ENCODE assay signal across 8 mouse cellular contexts in genomic region chr19:40511679-40512309, GRCm38 (mm10). TPM values are rescaled to one million over a fixed set of nuclear protein-coding genes. Genes with fewer than 3 reads are reported as not detected.
DNase-seq lines count a peak whose midpoint lies in the region; ATAC-seq and TF ChIP-seq lines count a peak whose summit lies in the region.

No protein-coding gene starts in this region.

- peak overlapping the region; percentile 88; the same call in 1 of the 2 replicates for H3K27ac ChIP-seq in forebrain, embryonic 12.5 days
- H3K27ac ChIP-seq in intestine, postnatal 0 days (ENCODE audit: low read depth, low read length), result no peak overlapping the region
- H3K27ac ChIP-seq in midbrain, postnatal 0 days (ENCODE audit: low read depth, low read length), result peak overlapping the region; percentile 85; the same call in 1 of the 2 replicates

- TF ChIP-seq CTCF in intestine, postnatal 0 days (IDR thresholded peaks at IDR 0.05; ENCODE audit: low read depth), result no peak
- TF ChIP-seq CTCF in midbrain, postnatal 0 days (IDR thresholded peaks at IDR 0.05), result no peak

- H3K9ac ChIP-seq in forebrain, embryonic 12.5 days, result peak overlapping the region; percentile 78; the same call in 1 of the 2 replicates
- peak overlapping the region; percentile 77; the same call in 1 of the 2 replicates for H3K9ac ChIP-seq in intestine, postnatal 0 days (ENCODE audit: low read depth, low read length)
- peak overlapping the region; percentile 88 for H3K9ac ChIP-seq in midbrain, postnatal 0 days (replicated peaks; ENCODE audit: low read length, poor library complexity, severe bottlenecking)

- peak overlapping the region; percentile 81 for H3K4me2 ChIP-seq in forebrain, embryonic 12.5 days
- H3K4me2 ChIP-seq in intestine, postnatal 0 days (replicated peaks; ENCODE audit: low read depth), result peak overlapping the region; percentile 90
- H3K4me2 ChIP-seq in midbrain, postnatal 0 days (ENCODE audit: low read depth, low read length, poor library complexity, severe bottlenecking), result peak overlapping the region; percentile 62

- H3K27me3 ChIP-seq in forebrain, embryonic 12.5 days, result no peaks in the 10 kb centered on the region
- H3K27me3 ChIP-seq in intestine, postnatal 0 days (replicated peaks; ENCODE audit: control insufficient read depth, insufficient read depth, low read length), result no peaks in the 10 kb centered on the region
- H3K27me3 ChIP-seq in midbrain, postnatal 0 days (ENCODE audit: insufficient read depth, low read length), result no peaks in the 10 kb centered on the region

- H3K4me1 ChIP-seq in forebrain, embryonic 12.5 days, result peaks cover 20% of the 10 kb centered on the region
- H3K4me1 ChIP-seq in intestine, postnatal 0 days (replicated peaks; ENCODE audit: control insufficient read depth, insufficient read depth, low read length), result 0 out of 2 replicates have a peak, but pooled peaks cover 3% of the 10 kb centered on the region
- H3K4me1 ChIP-seq in midbrain, postnatal 0 days (ENCODE audit: insufficient read depth, low read length), result peaks cover 11% of the 10 kb centered on the region; the same call in 1 of the 2 replicates

- 0 out of 2 replicates have a peak, but pooled peaks cover 3% of the 10 kb centered on the region for H3K36me3 ChIP-seq in forebrain, embryonic 12.5 days (replicated peaks)
- H3K36me3 ChIP-seq in intestine, postnatal 0 days (ENCODE audit: control insufficient read depth, insufficient read depth), result no peaks in the 10 kb centered on the region
- H3K36me3 ChIP-seq in midbrain, postnatal 0 days (ENCODE audit: insufficient read depth, low read length), result no peaks in the 10 kb centered on the region

- 26% methylated on average over 5 of the region's 5 CpGs for WGBS in forebrain, embryonic 12.5 days
- 21% methylated on average over 5 of the region's 5 CpGs for WGBS in intestine, postnatal 0 days
- WGBS in midbrain, postnatal 0 days, result 22% methylated on average over 5 of the region's 5 CpGs

- ATAC-seq in forebrain, embryonic 12.5 days (ENCODE audit: low FRiP score), result no peak
- no peak for ATAC-seq in intestine, postnatal 0 days
- ATAC-seq in midbrain, postnatal 0 days (ENCODE audit: low FRiP score), result no peak

- peak; percentile 56 for DNase-seq in cerebellum, adult 11-12 months
- no peak for DNase-seq in cerebellum, adult 8-10 months
- peak; percentile 34 for DNase-seq in WW6 (ENCODE audit: low read depth, low spot score)
- no peak for DNase-seq in midbrain, postnatal 0 days (ENCODE audit: low spot score)
- DNase-seq in ovary, postnatal 14 days (ENCODE audit: low spot score), result no peak
- DNase-seq in kidney, adult 8-10 months, result no peak

- peak overlapping the region; percentile 62 for H3K4me3 ChIP-seq in forebrain, embryonic 12.5 days (replicated peaks)
- H3K4me3 ChIP-seq in intestine, postnatal 0 days (ENCODE audit: low read depth, low read length), result peak overlapping the region; percentile 73
- H3K4me3 ChIP-seq in midbrain, postnatal 0 days (ENCODE audit: low read depth, low read length), result peak overlapping the region; percentile 90

- no peaks in the 10 kb centered on the region for H3K9me3 ChIP-seq in forebrain, embryonic 12.5 days
- H3K9me3 ChIP-seq in intestine, postnatal 0 days (ENCODE audit: control insufficient read depth), result no peaks in the 10 kb centered on the region
- no peaks in the 10 kb centered on the region for H3K9me3 ChIP-seq in midbrain, postnatal 0 days (ENCODE audit: low read length)

RNA-seq across cellular contexts. Expression of gene Sorbs1, which starts 1.8 kb away (rescaled TPM):
- polyA plus RNA-seq in forebrain, embryonic 12.5 days (2016; fragmentation: Nextera tagmentation; extraction: Ambion mirVana), result 66.8 and 69.3 TPM in 2 replicates
- polyA plus RNA-seq in intestine, postnatal 0 days (2015; fragmentation: Nextera tagmentation; extraction: Ambion mirVana), result 73.8 and 86.2 TPM in 2 replicates
- 53.1 and 74.1 TPM in 2 replicates for total RNA-seq in midbrain, postnatal 0 days (2014; rRNA removed)
- polyA plus RNA-seq in midbrain, postnatal 0 days (2015; fragmentation: Nextera tagmentation; extraction: Ambion mirVana), result 55.6 and 60.4 TPM in 2 replicates

Comparison
In these comparisons a context has a peak if more than half of its experiments do, and no peak if none do; other contexts are left out.
1. DNase-seq: peak in cerebellum, adult 11-12 months (single experiment) and WW6 (single experiment); none in cerebellum, adult 8-10 months (single experiment), midbrain, postnatal 0 days (single experiment), ovary, postnatal 14 days (single experiment) and kidney, adult 8-10 months (0 of 2).
2. Peak in every context shown above with its lines, with median percentiles within 50 percentile points of each other: H3K4me2 ChIP-seq, H3K4me3 ChIP-seq and H3K9ac ChIP-seq.